Mouse (Mus musculus) adrenal gland, postnatal 14 days (tissue): ENCODE results near the gene Ifna5. TPM values are rescaled to one million over a fixed set of nuclear protein-coding genes. Genes with fewer than 3 reads are reported as not detected.
"Not testable (repeated sequence)": the region's sequence is repeated elsewhere in the genome, so short reads cannot be mapped to it uniquely, and the experiment has no call there.

Source experiments
- DNase-seq: peaks from one replicate; pipeline ENCODE4 v3.0.0; 2021; ENCODE audit warnings: mixed read lengths
- long read RNA-seq, 2 experiments: library from polyadenylated mRNA; stranded (forward); transcript quantifications; one replicate each; pipeline ENCODE4 v2.0.0; 2021
- total RNA-seq: library from RNA; stranded (reverse); gene quantifications from 2 replicates; pipeline ENCODE4 v1.2.3, GENCODE M21; 2021

Ifna5 gene
- not detected in 2 replicates for total RNA-seq
- long read RNA-seq, experiment 1: 0 reads
- long read RNA-seq, experiment 2: 0 reads

DNA sequence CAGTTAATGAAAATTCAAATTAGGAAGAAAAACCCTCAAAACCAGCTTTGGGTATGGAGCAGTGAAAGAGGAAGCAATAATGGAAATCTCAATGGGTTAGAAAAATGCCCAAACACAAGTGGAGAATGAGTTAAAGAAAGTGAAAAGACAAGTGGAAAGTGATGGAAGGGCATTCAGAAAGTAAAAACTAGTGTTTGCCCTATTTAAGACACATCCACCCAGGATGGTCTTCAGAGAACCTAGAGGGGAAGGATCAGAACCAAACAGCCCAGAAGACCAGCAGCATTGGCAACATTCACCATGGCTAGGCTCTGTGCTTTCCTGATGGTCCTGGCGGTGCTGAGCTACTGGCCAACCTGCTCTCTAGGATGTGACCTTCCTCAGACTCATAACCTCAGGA is at the start of gene Ifna5:
Ifna5 (plus strand) TSS at position 301 of the 400 bp plus-strand sequence.
- DNase-seq: not testable (repeated sequence)

GRCm38 (mm10) chr4:88788402-88788801 is 46.9 kb upstream of the Ifna5 start, which contains the start of gene Gm13277:
TSS of gene Gm13277 (plus strand) at chr4:88788632.
- DNase-seq: peak; percentile 78

DNA sequence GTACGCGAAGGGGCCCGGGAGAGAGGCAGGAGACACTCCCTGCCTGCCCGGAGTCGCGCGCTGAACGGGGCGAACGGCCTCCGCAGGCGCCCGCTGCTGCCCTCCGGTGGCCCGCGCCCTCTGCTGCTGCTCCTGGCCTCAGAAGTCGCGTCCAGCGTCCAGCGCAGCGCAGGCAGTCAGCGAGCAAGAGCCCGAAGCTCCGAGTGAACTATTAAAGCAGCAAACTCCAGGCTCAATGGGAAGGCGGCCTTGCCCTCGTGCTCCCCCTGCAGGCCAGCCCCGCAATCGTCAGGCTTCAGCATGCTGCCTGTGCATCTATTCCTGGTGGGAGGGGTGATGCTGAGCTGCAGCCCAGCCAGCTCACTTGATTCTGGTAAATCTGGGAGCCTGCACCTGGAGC is 44.1 kb upstream of the Ifna5 start, which contains the start of gene Gm13278:
Gm13278 (plus strand) TSS at position 301 of the 400 bp plus-strand sequence.
- not testable (repeated sequence) for DNase-seq

- peak; percentile 52 for DNase-seq
Measured at GRCm38 (mm10) chr4:88793936-88794675, 41.2 kb upstream of the Ifna5 start, which contains the start of gene Gm13275. TSS of gene Gm13275 (plus strand) at chr4:88794487.

- DNase-seq: not testable (repeated sequence)
Measured at GRCm38 (mm10) chr4:88797097-88797496, 38.2 kb upstream of the Ifna5 start, which contains the start of gene Gm13279. TSS of gene Gm13279 (plus strand) at chr4:88797397.

DNA sequence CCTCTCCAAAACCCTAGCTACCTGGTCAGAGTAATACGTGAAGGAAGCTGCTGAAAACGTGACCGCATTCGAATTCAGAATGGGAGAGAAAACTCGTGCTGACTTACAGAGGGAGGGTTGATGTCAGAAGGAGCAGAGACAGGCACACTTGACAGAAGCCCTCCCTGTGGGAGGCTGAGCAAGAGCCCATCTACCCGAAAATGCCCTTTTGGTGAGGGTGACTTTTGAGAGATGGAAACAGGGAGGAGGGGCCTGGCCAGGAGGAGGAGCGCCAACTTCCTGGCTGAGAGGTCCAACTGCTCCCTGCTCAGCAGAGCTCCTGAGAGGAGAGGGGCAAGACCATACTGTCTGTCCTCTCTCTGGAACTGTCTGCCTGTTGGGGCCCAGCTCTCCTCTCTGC is 36.0 kb upstream of the Ifna5 start, which contains the start of gene Gm13285:
Gm13285 (plus strand) TSS at position 301 of the 400 bp plus-strand sequence.
- not testable (repeated sequence) for DNase-seq

GRCm38 (mm10) chr4:88802954-88803353 is 32.4 kb upstream of the Ifna5 start, which contains the start of gene Gm13287:
TSS of gene Gm13287 (plus strand) at chr4:88803254.
- DNase-seq: not testable (repeated sequence)

DNA sequence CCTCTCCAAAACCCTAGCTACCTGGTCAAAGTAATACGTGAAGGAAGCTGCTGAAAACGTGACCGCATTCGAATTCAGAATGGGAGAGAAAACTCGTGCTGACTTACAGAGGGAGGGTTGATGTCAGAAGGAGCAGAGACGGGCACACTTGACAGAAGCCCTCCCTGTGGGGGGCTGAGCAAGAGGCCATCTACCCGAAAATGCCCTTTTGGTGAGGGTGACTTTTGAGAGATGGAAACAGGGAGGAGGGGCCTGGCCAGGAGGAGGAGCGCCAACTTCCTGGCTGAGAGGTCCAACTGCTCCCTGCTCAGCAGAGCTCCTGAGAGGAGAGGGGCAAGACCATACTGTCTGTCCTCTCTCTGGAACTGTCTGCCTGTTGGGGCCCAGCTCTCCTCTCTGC is 30.1 kb upstream of the Ifna5 start, which contains the start of gene Gm13288:
Gm13288 (plus strand) TSS at position 301 of the 400 bp plus-strand sequence.
- DNase-seq: not testable (repeated sequence)

DNA sequence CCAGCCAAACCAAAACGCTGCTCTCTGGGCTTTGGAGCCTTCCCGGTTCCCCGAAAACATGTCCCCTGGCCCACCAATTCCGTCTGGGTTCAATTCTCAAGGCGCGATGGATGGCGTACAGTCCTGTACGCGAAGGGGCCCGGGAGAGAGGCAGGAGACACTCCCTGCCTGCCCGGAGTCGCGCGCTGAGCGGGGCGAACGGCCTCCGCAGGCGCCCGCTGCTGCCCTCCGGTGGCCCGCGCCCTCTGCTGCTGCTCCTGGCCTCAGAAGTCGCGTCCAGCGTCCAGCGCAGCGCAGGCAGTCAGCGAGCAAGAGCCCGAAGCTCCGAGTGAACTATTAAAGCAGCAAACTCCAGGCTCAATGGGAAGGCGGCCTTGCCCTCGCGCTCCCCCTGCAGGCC is 29.6 kb upstream of the Ifna5 start:
- peak; percentile 45 for DNase-seq

- no peak for DNase-seq
Measured at GRCm38 (mm10) chr4:88815928-88816327, 19.4 kb upstream of the Ifna5 start, which contains the start of gene Ifna7. TSS of gene Ifna7 (plus strand) at chr4:88816228.

GRCm38 (mm10) chr4:88819659-88820058 is 15.7 kb upstream of the Ifna5 start, which contains the start of gene Ifna11:
TSS of gene Ifna11 (plus strand) at chr4:88819959.
- no peak for DNase-seq

- peak; percentile 14 for DNase-seq
Measured at GRCm38 (mm10) chr4:88822995-88823394, 12.3 kb upstream of the Ifna5 start.

- not testable (repeated sequence) for DNase-seq
Measured at GRCm38 (mm10) chr4:88827116-88827515, 8.2 kb upstream of the Ifna5 start, which contains the start of gene Ifna6. TSS of gene Ifna6 (plus strand) at chr4:88827416.

- peak; percentile 26 for DNase-seq
Measured at GRCm38 (mm10) chr4:88830523-88830922, 4.8 kb upstream of the Ifna5 start.

DNA sequence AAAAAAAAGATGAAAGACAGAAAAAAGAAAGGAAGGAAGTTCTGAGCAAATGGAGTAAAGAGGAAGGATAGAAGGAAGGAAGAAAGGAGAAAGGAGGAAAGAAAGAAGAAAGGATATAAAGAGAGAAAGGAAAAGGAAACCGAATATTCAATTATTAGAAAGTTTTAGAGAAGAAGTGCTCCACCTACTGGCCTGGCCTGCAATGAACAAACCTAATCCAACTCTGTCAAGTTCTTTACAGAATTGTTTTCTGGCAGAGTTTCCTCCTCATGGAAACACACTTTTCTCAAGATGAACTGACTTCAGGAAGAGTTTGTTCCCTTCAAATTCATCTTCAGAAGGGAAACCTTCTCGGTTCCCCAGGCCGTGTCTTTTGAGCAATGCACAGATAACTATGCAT is 3.5 kb downstream of the Ifna5 start:
- peak; percentile 12 for DNase-seq

GRCm38 (mm10) chr4:88840058-88840457 is 4.7 kb downstream of the Ifna5 start:
- no peak for DNase-seq

DNA sequence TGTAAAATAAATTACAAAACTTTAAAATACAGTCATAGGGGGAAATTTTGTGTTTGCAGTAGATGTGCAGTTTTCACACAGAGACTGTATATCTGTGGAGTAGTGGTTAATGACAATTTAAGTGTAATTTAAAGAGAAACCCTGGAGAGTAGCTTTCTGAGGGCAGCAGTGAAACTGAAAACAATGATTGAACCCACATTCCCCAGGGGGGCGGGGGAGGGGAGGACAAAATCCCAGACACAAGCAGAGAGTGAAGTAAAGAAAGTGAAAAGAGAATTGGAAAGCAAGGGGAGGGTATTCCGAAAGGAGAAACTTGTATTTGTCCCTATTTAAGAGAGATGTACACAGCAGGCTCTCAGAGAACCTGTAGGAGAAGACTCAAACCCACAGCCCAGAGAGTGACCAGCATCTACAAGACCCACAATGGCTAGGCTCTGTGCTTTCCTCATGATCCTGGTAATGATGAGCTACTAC is 6.2 kb downstream of the Ifna5 start, which contains the start of gene Ifna4:
Ifna4 (plus strand) TSS at position 424 of the 474 bp plus-strand sequence.
- DNase-seq: no peak

DNA sequence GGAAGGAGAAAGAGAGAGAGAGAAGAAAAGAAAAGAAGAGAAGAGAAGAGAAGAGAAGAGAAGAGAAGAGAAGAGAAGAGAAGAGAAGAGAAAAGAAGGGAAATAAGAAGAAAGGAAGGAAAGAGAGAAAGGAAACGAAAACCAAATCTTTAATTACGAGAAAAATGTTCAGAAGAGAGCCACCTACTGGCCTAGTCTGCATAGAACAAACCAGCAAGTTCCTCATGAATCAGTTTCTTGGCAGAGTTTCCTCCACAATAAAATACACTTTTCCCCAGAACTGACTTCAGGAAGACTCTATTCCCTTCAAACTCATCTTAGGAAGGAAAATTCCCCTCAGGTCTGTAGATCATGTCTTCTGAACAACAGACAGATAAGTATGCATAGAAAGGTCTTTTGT is 10.0 kb downstream of the Ifna5 start:
- no peak for DNase-seq

GRCm38 (mm10) chr4:88849698-88850097 is 14.4 kb downstream of the Ifna5 start, which contains the start of gene Ifna1:
TSS of gene Ifna1 (plus strand) at chr4:88850087.
- DNase-seq: no peak

DNA sequence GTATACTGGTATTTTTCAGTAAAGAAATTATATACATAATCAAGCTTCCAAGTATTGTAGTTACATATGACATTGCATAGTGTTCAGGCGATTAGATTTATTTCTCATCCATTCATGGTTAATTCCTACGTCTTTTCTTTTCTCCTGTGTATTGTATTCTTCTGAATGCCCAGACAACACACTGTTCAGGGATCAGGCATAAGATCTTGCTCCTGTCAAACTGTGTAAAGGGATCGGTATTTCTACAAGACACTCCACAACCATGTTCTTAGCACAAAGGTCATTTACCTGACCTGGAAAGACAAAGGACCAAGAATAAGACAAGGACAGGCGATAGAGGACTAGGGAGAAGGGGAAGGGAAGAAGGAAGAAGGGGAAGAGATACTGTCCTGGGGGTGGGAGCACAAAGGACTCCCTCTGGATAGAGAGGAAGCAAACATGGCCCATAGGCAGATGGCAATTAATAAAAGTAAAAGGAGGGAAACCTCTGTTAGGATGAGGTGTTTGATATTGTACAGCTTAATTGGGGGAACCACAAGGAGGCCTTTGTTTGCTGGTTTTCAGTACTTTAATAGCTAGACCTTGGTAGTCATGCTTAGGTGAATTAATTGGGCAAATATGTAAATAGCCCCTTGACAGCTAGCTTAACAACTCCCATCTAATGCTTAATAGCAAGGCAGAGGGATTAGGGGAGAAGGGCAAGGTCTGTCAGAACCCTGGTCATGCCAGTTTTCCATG is 15.9 kb downstream of the Ifna5 start:
- no peak for DNase-seq

- DNase-seq: no peak
Measured at GRCm38 (mm10) chr4:88859214-88859613, 23.9 kb downstream of the Ifna5 start.

DNA sequence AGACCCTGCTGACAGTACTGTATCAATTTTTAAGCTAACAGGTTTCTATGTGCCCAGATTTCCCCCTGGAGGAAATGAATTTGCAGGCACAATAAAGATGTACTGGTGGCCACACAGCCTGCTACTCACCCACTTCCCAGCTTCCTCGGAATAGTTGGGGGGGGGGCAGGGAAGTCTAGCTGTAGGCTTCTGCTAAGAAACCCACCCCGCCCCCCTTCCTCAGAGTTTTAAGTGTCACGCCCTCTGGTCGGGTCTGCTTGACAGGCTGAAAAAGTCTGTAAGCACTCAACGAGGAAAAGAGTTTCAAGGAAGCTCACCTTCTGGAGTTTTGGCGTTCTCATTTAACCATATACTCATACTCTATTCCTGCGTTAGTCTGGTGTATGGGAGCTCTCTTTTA is 28.0 kb downstream of the Ifna5 start:
- DNase-seq: no peak
